Mouse (Mus musculus): ENCODE results near the gene Arrdc5.
A peak's percentile ranks its signal among the peaks of the same experiment; 100 is the strongest.

Arrdc5 gene

GRCm38 (mm10) chr17:56303847-56304586 lies 3.9 kb upstream of the Arrdc5 start:
- peak; percentile 93 for DNase-seq (ENCODE audit: low spot score)

- peak; percentile 68 for DNase-seq (ENCODE audit: low spot score)
Observed at GRCm38 (mm10) chr17:56303160-56303846, 3.2 kb upstream of the Arrdc5 start, which contains the start of gene Uhrf1. Gene Uhrf1 (plus strand): TSS chr17:56303321.

- no peak for DNase-seq (ENCODE audit: low spot score)
Observed at GRCm38 (mm10) chr17:56302363-56302996, 2.4 kb upstream of the Arrdc5 start.

- no peak for DNase-seq (ENCODE audit: low spot score)
Observed at GRCm38 (mm10) chr17:56298238-56298637, 1.8 kb downstream of the Arrdc5 start.

GRCm38 (mm10) chr17:56296201-56296600 lies 3.9 kb downstream of the Arrdc5 start:
- DNase-seq (ENCODE audit: low spot score): no peak

GRCm38 (mm10) chr17:56294241-56294640 lies 5.8 kb downstream of the Arrdc5 start:
- no peak for DNase-seq (ENCODE audit: low spot score)

- DNase-seq (ENCODE audit: low spot score): no peak
Observed at GRCm38 (mm10) chr17:56293291-56293690, 6.8 kb downstream of the Arrdc5 start.

- no peak for DNase-seq (ENCODE audit: low spot score)
Observed at GRCm38 (mm10) chr17:56292531-56293222, 7.4 kb downstream of the Arrdc5 start, which contains the start of gene Plin3. Gene Plin3 (minus strand): TSS chr17:56292873.

GRCm38 (mm10) chr17:56291826-56292475 lies 8.1 kb downstream of the Arrdc5 start:
- no peak for DNase-seq (ENCODE audit: low spot score)

- peak; percentile 88 for DNase-seq (ENCODE audit: low spot score)
Observed at GRCm38 (mm10) chr17:56291171-56291511, 8.9 kb downstream of the Arrdc5 start.

GRCm38 (mm10) chr17:56290388-56291170 lies 9.5 kb downstream of the Arrdc5 start:
- peak; percentile 99 for DNase-seq (ENCODE audit: low spot score)

GRCm38 (mm10) chr17:56289371-56290331 lies 10.4 kb downstream of the Arrdc5 start:
- DNase-seq (ENCODE audit: low spot score): peak; percentile 44

- DNase-seq (ENCODE audit: low spot score): no peak
Observed at GRCm38 (mm10) chr17:56288866-56289265, 11.2 kb downstream of the Arrdc5 start.

- DNase-seq (ENCODE audit: low spot score): no peak
Observed at GRCm38 (mm10) chr17:56287830-56288229, 12.3 kb downstream of the Arrdc5 start.

- no peak for DNase-seq (ENCODE audit: low spot score)
Observed at GRCm38 (mm10) chr17:56285995-56286394, 14.1 kb downstream of the Arrdc5 start.

GRCm38 (mm10) chr17:56283316-56283715 lies 16.8 kb downstream of the Arrdc5 start:
- DNase-seq (ENCODE audit: low spot score): no peak

- no peak for DNase-seq (ENCODE audit: low spot score)
Observed at GRCm38 (mm10) chr17:56282802-56283201, 17.3 kb downstream of the Arrdc5 start.

- DNase-seq (ENCODE audit: low spot score): no peak
Observed at GRCm38 (mm10) chr17:56281193-56281592, 18.9 kb downstream of the Arrdc5 start.

GRCm38 (mm10) chr17:56279481-56280155 lies 20.5 kb downstream of the Arrdc5 start:
- no peak for DNase-seq (ENCODE audit: low spot score)
